Mouse (Mus musculus): ENCODE results near the gene 1700014D04Rik.
"Not testable (repeated sequence)": the region's sequence is repeated elsewhere in the genome, so short reads cannot be mapped to it uniquely, and the experiment has no call there.

Gene 1700014D04Rik

GRCm38 (mm10) chr13:59746711-59747110, at the start of gene 1700014D04Rik:
TSS of gene 1700014D04Rik (minus strand) at chr13:59746752.
- DNase-seq, result no peak

GRCm38 (mm10) chr13:59795807-59796465, 49.4 kb upstream of the 1700014D04Rik start:
- no peak for DNase-seq

GRCm38 (mm10) chr13:59794786-59795185, 48.2 kb upstream of the 1700014D04Rik start:
- no peak for DNase-seq

- DNase-seq, result no peak
Observed at GRCm38 (mm10) chr13:59782145-59782544, 35.6 kb upstream of the 1700014D04Rik start, which contains the start of gene Gm49354. TSS of gene Gm49354 (minus strand) at chr13:59782245.

GRCm38 (mm10) chr13:59779744-59780264, 33.3 kb upstream of the 1700014D04Rik start:
- DNase-seq, result not testable (repeated sequence)

GRCm38 (mm10) chr13:59779213-59779612, 32.7 kb upstream of the 1700014D04Rik start:
- DNase-seq, result peak; percentile 43

GRCm38 (mm10) chr13:59775168-59775567, 28.6 kb upstream of the 1700014D04Rik start:
- no peak for DNase-seq

- peak; percentile 54 for DNase-seq
Observed at GRCm38 (mm10) chr13:59771257-59771656, 24.7 kb upstream of the 1700014D04Rik start.

- peak; percentile 28 for DNase-seq
Observed at GRCm38 (mm10) chr13:59770847-59771246, 24.3 kb upstream of the 1700014D04Rik start.

GRCm38 (mm10) chr13:59770164-59770562, 23.6 kb upstream of the 1700014D04Rik start:
- DNase-seq, result peak; percentile 89

- DNase-seq, result peak; percentile 98
Observed at GRCm38 (mm10) chr13:59769296-59770163, 23.0 kb upstream of the 1700014D04Rik start, which contains the start of gene Isca1. TSS of gene Isca1 (minus strand) at chr13:59769810.

GRCm38 (mm10) chr13:59768531-59768930, 22.0 kb upstream of the 1700014D04Rik start:
- DNase-seq, result no peak

GRCm38 (mm10) chr13:59766786-59767515, 20.4 kb upstream of the 1700014D04Rik start:
- DNase-seq, result no peak

GRCm38 (mm10) chr13:59762791-59763190, 16.2 kb upstream of the 1700014D04Rik start:
- DNase-seq, result no peak

- no peak for DNase-seq
Observed at GRCm38 (mm10) chr13:59756906-59757305, 10.4 kb upstream of the 1700014D04Rik start.

- DNase-seq, result no peak
Observed at GRCm38 (mm10) chr13:59750310-59750709, 3.8 kb upstream of the 1700014D04Rik start.

- DNase-seq, result no peak
Observed at GRCm38 (mm10) chr13:59746164-59746563, 388 bp downstream of the 1700014D04Rik start.

GRCm38 (mm10) chr13:59745462-59745861, 1.1 kb downstream of the 1700014D04Rik start:
- no peak for DNase-seq

- DNase-seq, result peak; percentile 63
Observed at GRCm38 (mm10) chr13:59741697-59742096, 4.9 kb downstream of the 1700014D04Rik start.

GRCm38 (mm10) chr13:59741096-59741495, 5.5 kb downstream of the 1700014D04Rik start:
- no peak for DNase-seq

- DNase-seq, result no peak
Observed at GRCm38 (mm10) chr13:59739397-59739796, 7.2 kb downstream of the 1700014D04Rik start.

GRCm38 (mm10) chr13:59738455-59738854, 8.1 kb downstream of the 1700014D04Rik start:
- no peak for DNase-seq

- DNase-seq, result no peak
Observed at GRCm38 (mm10) chr13:59735190-59735589, 11.4 kb downstream of the 1700014D04Rik start.

Measured in thymus, postnatal 4 days (tissue).